11 mouse cellular contexts compared by ENCODE assay signal in genomic region chr14:123314369-123314768, GRCm38 (mm10).
DNase-seq lines count a peak whose midpoint lies in the region; ATAC-seq and TF ChIP-seq lines count a peak whose summit lies in the region.
"Had no signal": no experiment of that assay in that cellular context is flagged by ENCODE, and none has a peak within 500 bp of the region (broad histone marks: within the 10 kb centered on the region; RNA-seq: fewer than 3 reads in every experiment).

No protein-coding gene starts in this region.

- no peak overlapping the region for H3K9ac ChIP-seq in limb, embryonic 14.5 days (ENCODE audit: low read depth, low read length, severe bottlenecking)
- no peak overlapping the region for H3K9ac ChIP-seq in CH12.LX (ENCODE audit: insufficient read depth, low read depth)
- H3K9ac ChIP-seq in forebrain, embryonic 14.5 days (ENCODE audit: low read length): no peak overlapping the region

- TF ChIP-seq EP300 in CH12.LX (IDR thresholded peaks at IDR 0.05; ENCODE audit: low read length): no peak

- peak in 1 of 2 experiments; percentile 39; a peak in 2 of 4 replicates for TF ChIP-seq CTCF in CH12.LX (conservative IDR thresholded peaks at IDR 0.05 in 1 of 2, IDR thresholded peaks at IDR 0.05 in 1 of 2; ENCODE audit: low read depth in 2 of 2, low read length in 2 of 2)

- TF ChIP-seq RAD21 in CH12.LX (IDR thresholded peaks at IDR 0.05; ENCODE audit: low read depth, low read length): peak; percentile 41

- dilution Hi-C loops in CH12.LX (cut with MboI; ENCODE audit: extremely low pct_ligation_motif_present, extremely low pct_unique_long_range_greater_than_20kb, low sequenced_read_pairs): no loop called here

- no peak overlapping the region for H3K4me3 ChIP-seq in limb, embryonic 14.5 days (replicated peaks; ENCODE audit: low read length)
- H3K4me3 ChIP-seq in limb, embryonic 10.5 days: no peak overlapping the region
- no peak overlapping the region for H3K4me3 ChIP-seq in CH12.LX (replicated peaks in 1 of 3; ENCODE audit: low read depth in 2 of 3, low read length in 2 of 3, poor library complexity in 1 of 3)
- H3K4me3 ChIP-seq in forebrain, embryonic 14.5 days (ENCODE audit: low read depth, low read length): no peak overlapping the region

- no peaks in the 10 kb centered on the region for H3K4me1 ChIP-seq in limb, embryonic 14.5 days (ENCODE audit: control insufficient read depth, insufficient read depth, low read length)
- no peaks in the 10 kb centered on the region for H3K4me1 ChIP-seq in limb, embryonic 10.5 days
- no peaks in the 10 kb centered on the region for H3K4me1 ChIP-seq in CH12.LX (ENCODE audit: control insufficient read depth in 1 of 2, insufficient read depth in 2 of 2)
- H3K4me1 ChIP-seq in forebrain, embryonic 14.5 days (ENCODE audit: control insufficient read depth, insufficient read depth, low read length): no peaks in the 10 kb centered on the region

- no peaks in the 10 kb centered on the region for H3K27me3 ChIP-seq in limb, embryonic 14.5 days (ENCODE audit: control insufficient read depth, insufficient read depth, low read length)
- H3K27me3 ChIP-seq in limb, embryonic 10.5 days (ENCODE audit: low read depth, poor library complexity, severe bottlenecking): no peaks in the 10 kb centered on the region
- H3K27me3 ChIP-seq in CH12.LX (replicated peaks): no peaks in the 10 kb centered on the region
- no peaks in the 10 kb centered on the region for H3K27me3 ChIP-seq in forebrain, embryonic 14.5 days (replicated peaks; ENCODE audit: control insufficient read depth, insufficient read depth, low read length)

- no peaks in the 10 kb centered on the region for H3K36me3 ChIP-seq in limb, embryonic 14.5 days (ENCODE audit: control insufficient read depth, insufficient read depth, low read length)
- no peaks in the 10 kb centered on the region for H3K36me3 ChIP-seq in limb, embryonic 10.5 days
- no peaks in the 10 kb centered on the region for H3K36me3 ChIP-seq in CH12.LX (replicated peaks in 1 of 2; ENCODE audit: control insufficient read depth in 1 of 2, insufficient read depth in 1 of 2, low read length in 1 of 2)
- H3K36me3 ChIP-seq in forebrain, embryonic 14.5 days (ENCODE audit: control insufficient read depth, insufficient read depth, low read length): no peaks in the 10 kb centered on the region

- H3K4me2 ChIP-seq in limb, embryonic 14.5 days (replicated peaks; ENCODE audit: low read depth, low read length, severe bottlenecking): no peak overlapping the region
- no peak overlapping the region for H3K4me2 ChIP-seq in CH12.LX (ENCODE audit: insufficient read depth, low read depth, poor library complexity, severe bottlenecking)
- H3K4me2 ChIP-seq in forebrain, embryonic 14.5 days (ENCODE audit: low read length): no peak overlapping the region

- no peak for ATAC-seq in limb, embryonic 14.5 days (ENCODE audit: low FRiP score, low read depth)
- peak; percentile 67 for ATAC-seq in forebrain, embryonic 14.5 days
- ATAC-seq in megakaryocyte, adult 5-6 weeks (ENCODE audit: poor library complexity, severe bottlenecking): no peak

- WGBS in limb, embryonic 14.5 days: 43% methylated on average over 1 of the region's 1 CpGs
- WGBS in limb, embryonic 10.5 days: 52% methylated on average over 1 of the region's 1 CpGs
- 35% methylated on average over 1 of the region's 1 CpGs for WGBS in forebrain, embryonic 14.5 days

- no peak overlapping the region for H3K27ac ChIP-seq in limb, embryonic 14.5 days (replicated peaks; ENCODE audit: low read depth, low read length)
- no peak overlapping the region for H3K27ac ChIP-seq in limb, embryonic 10.5 days
- H3K27ac ChIP-seq in CH12.LX (ENCODE audit: insufficient read depth, low read depth): no peak overlapping the region
- no peak overlapping the region for H3K27ac ChIP-seq in forebrain, embryonic 14.5 days (ENCODE audit: low read depth, low read length)

- no peak for TF ChIP-seq POLR2A in limb, embryonic 14.5 days (IDR thresholded peaks at IDR 0.05; ENCODE audit: borderline replicate concordance, extremely low read depth, insufficient read depth, insufficient read length)
- TF ChIP-seq POLR2A in CH12.LX (IDR thresholded peaks at IDR 0.05; ENCODE audit: low read depth, low read length): no peak

- in situ Hi-C loops in CH12.LX (cut with MboI; ENCODE audit: low pct_ligation_motif_present, low pct_unique_long_range_greater_than_20kb, low sequenced_read_pairs): loop anchor here (25.0 kb wide), 1 partner anchor 352 kb away; no protein-coding TSS in a partner anchor

- DNase-seq in embryo, embryonic 11 days: peak; percentile 30
- DNase-seq in embryo, embryonic 9.5 days (ENCODE audit: extremely low spot score): no peak
- DNase-seq in limb, embryonic 14.5 days (ENCODE audit: low spot score): peak; percentile 45
- DNase-seq in limb, embryonic 10.5 days (ENCODE audit: low spot score): no peak
- DNase-seq in CH12.LX (ENCODE audit: extremely low read depth): peak; percentile 4
- DNase-seq in forebrain, embryonic 14.5 days (ENCODE audit: low spot score): peak; percentile 62
- no peak for DNase-seq in natural killer cell, adult 2 months (ENCODE audit: low spot score in 2 of 2)
- DNase-seq: heart, postnatal 4 days; kidney, postnatal 10 days; thymus, postnatal 14 days had no signal

- H3K79me2 ChIP-seq in CH12.LX (replicated peaks; ENCODE audit: control insufficient read depth, extremely low read depth, insufficient read depth, poor library complexity, severe bottlenecking): no peaks in the 10 kb centered on the region

- H3K9me3 ChIP-seq in limb, embryonic 14.5 days (ENCODE audit: control insufficient read depth, low read length): no peaks in the 10 kb centered on the region
- H3K9me3 ChIP-seq in limb, embryonic 10.5 days (replicated peaks): no peaks in the 10 kb centered on the region
- H3K9me3 ChIP-seq in CH12.LX (replicated peaks; ENCODE audit: low read length): no peaks in the 10 kb centered on the region
- H3K9me3 ChIP-seq in forebrain, embryonic 14.5 days (replicated peaks; ENCODE audit: control insufficient read depth, low read length): no peaks in the 10 kb centered on the region

TF ChIP-seq in CH12.LX, 34 proteins besides CTCF, POLR2A, EP300 and RAD21:
- no peak for TF ChIP-seq E2F4 (IDR thresholded peaks at IDR 0.05; ENCODE audit: insufficient replicate concordance, low read depth, low read length)
- TF ChIP-seq NRF1 (IDR thresholded peaks at IDR 0.05; ENCODE audit: low read depth, low read length): no peak
- no peak for TF ChIP-seq TCF12 (IDR thresholded peaks at IDR 0.05; ENCODE audit: low read depth, low read length)
- no peak for TF ChIP-seq JUN (IDR thresholded peaks at IDR 0.05; ENCODE audit: insufficient read depth, low read depth, low read length)
- 0 out of 2 replicates have a peak, but pooled peaks have one; percentile 24 for TF ChIP-seq ZNF384 (IDR thresholded peaks at IDR 0.05; ENCODE audit: low read depth, low read length)
- peak; percentile 12; the same call in 1 of the 2 replicates for TF ChIP-seq SMC3 (IDR thresholded peaks at IDR 0.05; ENCODE audit: low read depth, low read length)

Comparison
In these comparisons a context has a peak if more than half of its experiments do, and no peak if none do; other contexts are left out.
1. DNase-seq: peak in embryo, embryonic 11 days (single experiment), limb, embryonic 14.5 days (single experiment), CH12.LX (single experiment) and forebrain, embryonic 14.5 days (single experiment); none in embryo, embryonic 9.5 days (single experiment), limb, embryonic 10.5 days (single experiment) and natural killer cell, adult 2 months (0 of 2).